Mouse (Mus musculus) kidney, postnatal 0 days (tissue): ENCODE measurements around the gene Esrrb. TPM values are rescaled to one million over a fixed set of nuclear protein-coding genes. Genes with fewer than 3 reads are reported as not detected.

Source experiments
- ATAC-seq: fragments of 200-750 bp; cut with Nextera tagmentation; replicated peaks from 2 replicates; pipeline ENCODE4 v1.8.0; 2017; ENCODE audit warnings: low read depth, moderate number of reproducible peaks, moderate TSS enrichment, moderate library complexity; ENCODE audit not compliant: low FRiP score
- DNase-seq: peaks from one replicate; pipeline ENCODE4 v3.0.0-alpha.2; 2016; ENCODE audit warnings: low spot score
- H3K27ac ChIP-seq: fragments of 300-500 bp; sonication (generic); 2 replicates; pipeline ENCODE4 v1.5.1; 2014; ENCODE audit warnings: mild to moderate bottlenecking
- H3K27me3 ChIP-seq: fragments of 300-500 bp; sonication (generic); 2 replicates; pipeline ENCODE4 v1.6.1; 2014; ENCODE audit warnings: low read length, mixed read lengths; ENCODE audit not compliant: insufficient read depth
- H3K36me3 ChIP-seq: fragments of 300-500 bp; sonication (generic); 2 replicates; pipeline ENCODE4 v1.6.1; 2014; ENCODE audit warnings: low read length, mixed read lengths; ENCODE audit not compliant: insufficient read depth
- H3K4me1 ChIP-seq: fragments of 300-500 bp; sonication (generic); replicated peaks from 2 replicates; pipeline ENCODE4 v1.6.1; 2014; ENCODE audit warnings: antibody characterized with exemption, low read length, mixed read lengths; ENCODE audit not compliant: insufficient read depth
- H3K4me2 ChIP-seq: fragments of 300-500 bp; sonication (generic); 2 replicates; pipeline ENCODE4 v1.6.1; 2014; ENCODE audit warnings: mild to moderate bottlenecking, low read length, moderate library complexity, mixed read lengths
- H3K4me3 ChIP-seq: fragments of 300-500 bp; sonication (generic); replicated peaks from 2 replicates; pipeline ENCODE4 v1.5.1; 2014; ENCODE audit warnings: low read depth, low read length
- H3K9ac ChIP-seq: fragments of 300-500 bp; sonication (generic); 2 replicates; pipeline ENCODE4 v1.6.1; 2014; ENCODE audit warnings: low read depth, low read length
- H3K9me3 ChIP-seq: fragments of 300-500 bp; sonication (generic); replicated peaks from 2 replicates; pipeline ENCODE4 v1.6.1; 2016; ENCODE audit warnings: low read length, inconsistent platforms, mixed read lengths
- CTCF ChIP-seq: IDR thresholded peaks from 2 replicates; pipeline ENCODE4 v1.5.1; 2016; ENCODE audit warnings: antibody characterized with exemption, low read depth, mild to moderate bottlenecking, moderate library complexity
- WGBS: fragments of 180-500 bp; shearing (Covaris S2); extraction: QIAGEN DNeasy Blood & Tissue Kit; methylation state at CpG from one replicate; pipeline ENCODE4 v1.1.7; 2014; 5-methylcytosine and 5-hydroxymethylcytosine counted together
- polyA plus RNA-seq: library from polyadenylated mRNA; unstranded; fragments of >200 nt; fragmentation: Nextera tagmentation; extraction: Ambion mirVana; gene quantifications from 2 replicates; pipeline ENCODE4 v1.2.1, GENCODE M21; 2015

Esrrb gene
- polyA plus RNA-seq, 1 experiment from 2014 or later = 3.6 TPM

DNA sequence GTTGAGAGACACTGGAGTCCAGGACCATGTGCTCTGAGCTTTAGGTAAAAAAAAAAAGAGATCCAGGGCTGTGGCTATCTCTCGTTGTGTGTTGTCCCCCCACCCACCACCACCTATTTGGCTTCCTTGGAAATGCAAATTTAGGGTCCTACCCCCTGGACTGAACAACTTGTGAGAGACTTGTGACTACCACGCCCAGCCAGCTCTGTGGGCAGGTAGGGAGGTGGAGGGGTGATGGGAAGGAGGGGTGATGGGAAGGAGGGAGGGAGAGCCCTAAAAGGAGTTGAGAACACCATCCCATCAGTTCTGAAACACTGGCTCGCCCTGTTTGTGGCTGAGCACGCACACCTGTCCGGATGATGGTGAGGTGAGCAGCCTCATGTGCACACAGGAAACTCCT lies 118.0 kb downstream of the Esrrb start:
- H3K4me2 ChIP-seq = no peak overlapping the region
- no peaks in the 10 kb centered on the region for H3K36me3 ChIP-seq
- H3K27me3 ChIP-seq = no peaks in the 10 kb centered on the region
- ATAC-seq (no peak), DNase-seq (no peak)
- H3K4me1 ChIP-seq = no peaks in the 10 kb centered on the region
- no peak overlapping the region for H3K9ac ChIP-seq
- 82% methylated on average over 5 of the region's 5 CpGs for WGBS
- no peak overlapping the region for H3K4me3 ChIP-seq
- TF ChIP-seq CTCF = no peak
- no peak overlapping the region for H3K27ac ChIP-seq
- no peaks in the 10 kb centered on the region for H3K9me3 ChIP-seq

GRCm38 (mm10) chr12:86482029-86482428 lies 121.1 kb downstream of the Esrrb start:
- no peaks in the 10 kb centered on the region for H3K27me3 ChIP-seq
- WGBS = 81% methylated on average over 6 of the region's 6 CpGs
- TF ChIP-seq CTCF = no peak

GRCm38 (mm10) chr12:86483413-86483841 lies 122.5 kb downstream of the Esrrb start:
- no peaks in the 10 kb centered on the region for H3K27me3 ChIP-seq
- no peak overlapping the region for H3K9ac ChIP-seq
- no peaks in the 10 kb centered on the region for H3K9me3 ChIP-seq
- 35% methylated on average over 5 of the region's 5 CpGs for WGBS
- no peak overlapping the region for H3K27ac ChIP-seq
- DNase-seq = no peak
- ATAC-seq = no peak
- no peak overlapping the region for H3K4me3 ChIP-seq
- H3K36me3 ChIP-seq = no peaks in the 10 kb centered on the region
- H3K4me1 ChIP-seq = no peaks in the 10 kb centered on the region
- H3K4me2 ChIP-seq = no peak overlapping the region
- TF ChIP-seq CTCF = no peak

More at GRCm38 (mm10) chr12:86482029-86482428, 121.1 kb downstream of the Esrrb start:
- DNase-seq = no peak
- Histone ChIP-seq H3K4me2 (no peak overlapping the region), H3K4me1 (no peaks in the 10 kb centered on the region), H3K36me3 (no peaks in the 10 kb centered on the region), H3K9me3 (no peaks in the 10 kb centered on the region), H3K27ac (no peak overlapping the region), H3K9ac (no peak overlapping the region), H3K4me3 (no peak overlapping the region)
- ATAC-seq = no peak

GRCm38 (mm10) chr12:86488005-86488404 lies 127.1 kb downstream of the Esrrb start:
- Histone ChIP-seq H3K27me3 (no peaks in the 10 kb centered on the region), H3K36me3 (no peaks in the 10 kb centered on the region), H3K4me3 (no peak overlapping the region), H3K9me3 (no peaks in the 10 kb centered on the region), H3K4me1 (no peaks in the 10 kb centered on the region), H3K27ac (no peak overlapping the region), H3K9ac (no peak overlapping the region), H3K4me2 (no peak overlapping the region)
- 62% methylated on average over 3 of the region's 3 CpGs for WGBS
- ATAC-seq = no peak
- no peak for DNase-seq
- no peak for TF ChIP-seq CTCF

DNA sequence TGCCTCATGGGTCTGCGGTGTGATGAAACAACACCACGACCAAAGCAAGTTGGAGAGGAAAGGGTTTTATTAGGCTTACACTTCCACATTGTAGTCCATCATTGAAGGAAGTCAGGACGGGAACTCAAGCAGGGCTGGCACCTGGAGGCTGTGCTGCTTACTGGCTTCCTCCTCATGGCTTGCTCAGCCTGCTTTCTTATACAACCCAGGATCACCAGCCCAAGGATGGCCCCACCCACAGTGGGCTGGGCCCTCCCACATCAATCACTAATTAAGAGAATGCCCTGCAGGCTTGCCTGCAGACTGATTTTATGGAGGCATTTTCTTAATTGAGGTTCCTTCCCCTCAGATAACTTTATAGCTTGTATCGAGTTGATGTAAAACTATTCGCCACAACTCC lies 129.1 kb downstream of the Esrrb start:
- TF ChIP-seq CTCF = no peak
- H3K36me3 ChIP-seq = no peaks in the 10 kb centered on the region
- no peaks in the 10 kb centered on the region for H3K4me1 ChIP-seq
- ATAC-seq (no peak), DNase-seq (no peak)
- H3K27ac ChIP-seq = no peak overlapping the region
- 43% methylated on average over 5 of the region's 5 CpGs for WGBS
- no peak overlapping the region for H3K9ac ChIP-seq
- H3K27me3 ChIP-seq = no peaks in the 10 kb centered on the region
- H3K4me2 ChIP-seq = no peak overlapping the region
- H3K9me3 ChIP-seq = no peaks in the 10 kb centered on the region
- no peak overlapping the region for H3K4me3 ChIP-seq

DNA sequence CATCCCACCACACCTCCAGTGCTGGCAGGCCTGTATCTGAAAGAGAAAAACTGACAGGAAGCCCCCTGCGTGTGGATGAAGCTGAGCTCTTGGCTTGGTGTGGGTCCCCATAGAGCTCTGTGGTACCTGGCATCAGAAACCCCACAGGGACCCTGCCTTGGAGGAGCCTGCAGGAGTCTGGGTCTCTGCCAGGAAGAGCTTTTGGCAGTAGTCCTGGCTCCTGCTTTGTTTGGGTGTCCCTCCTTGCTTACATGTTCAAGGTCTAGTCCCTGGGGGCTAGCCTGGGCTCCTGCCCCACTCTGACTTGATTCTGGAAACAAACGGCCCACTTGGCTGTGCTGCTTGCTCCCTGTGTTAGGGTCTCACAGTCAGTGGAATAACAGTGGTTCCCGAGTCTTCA lies 130.6 kb downstream of the Esrrb start:
- H3K9ac ChIP-seq = no peak overlapping the region
- H3K4me3 ChIP-seq = no peak overlapping the region
- DNase-seq = no peak
- 56% methylated on average over 3 of the region's 3 CpGs for WGBS
- H3K9me3 ChIP-seq = no peaks in the 10 kb centered on the region
- TF ChIP-seq CTCF = no peak
- H3K27ac ChIP-seq = no peak overlapping the region
- no peaks in the 10 kb centered on the region for H3K36me3 ChIP-seq
- no peak for ATAC-seq
- H3K4me2 ChIP-seq = no peak overlapping the region
- H3K27me3 ChIP-seq = no peaks in the 10 kb centered on the region
- H3K4me1 ChIP-seq = no peaks in the 10 kb centered on the region

- H3K36me3 ChIP-seq = no peaks in the 10 kb centered on the region
- no peak for TF ChIP-seq CTCF
- H3K27me3 ChIP-seq = no peaks in the 10 kb centered on the region
- H3K4me1 ChIP-seq = no peaks in the 10 kb centered on the region
- H3K27ac ChIP-seq = no peak overlapping the region
- ATAC-seq (no peak), DNase-seq (peak; percentile 7)
- H3K9me3 ChIP-seq = no peaks in the 10 kb centered on the region
- H3K4me3 ChIP-seq = no peak overlapping the region
- no peak overlapping the region for H3K9ac ChIP-seq
- peak overlapping the region; percentile 35 for H3K4me2 ChIP-seq
- WGBS = 22% methylated on average over 9 of the region's 9 CpGs
Observed at GRCm38 (mm10) chr12:86492822-86493221, 131.9 kb downstream of the Esrrb start.
